Mouse (Mus musculus): Measurements from ENCODE around the gene Epha6.

DNA sequence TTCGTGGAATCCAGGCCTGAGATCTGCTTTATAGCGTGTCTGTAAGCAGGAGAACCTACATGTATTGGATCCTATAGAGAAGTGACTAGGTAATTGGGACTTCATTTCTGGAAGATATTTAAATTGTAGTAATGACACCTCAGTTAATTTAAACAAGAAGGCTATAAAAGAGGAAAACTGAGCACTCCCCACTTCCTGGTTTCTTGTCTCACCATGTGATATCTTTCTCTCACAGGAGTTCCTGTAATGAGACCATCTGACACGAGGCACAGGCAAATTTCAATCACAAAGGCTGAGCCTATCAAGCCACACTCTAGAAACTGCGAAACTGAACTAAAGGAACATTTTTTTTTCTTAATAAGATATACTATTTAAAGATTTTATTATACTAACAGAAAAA lies 348.3 kb downstream of the Epha6 start:
- TF ChIP-seq CTCF (IDR thresholded peaks at IDR 0.05) (no peak), POLR2A (IDR thresholded peaks at IDR 0.05; ENCODE audit: insufficient read depth, low read depth, low read length) (no peak)
